Mouse (Mus musculus) heart, embryonic 16.5 days (tissue): Measurements from ENCODE around the gene Zfand3. TPM values are rescaled to one million over a fixed set of nuclear protein-coding genes. Genes with fewer than 3 reads are reported as not detected.

ENCODE experiments used
- ATAC-seq: fragments of 200-750 bp; cut with Nextera tagmentation; replicated peaks from 2 replicates; pipeline ENCODE4 v1.8.0; 2017; ENCODE audit warnings: moderate number of reproducible peaks; ENCODE audit not compliant: insufficient read depth, low FRiP score; ENCODE audit errors: extremely low read depth
- H3K27ac ChIP-seq: fragments of 300-500 bp; sonication (generic); 2 replicates; pipeline ENCODE4 v1.5.1; 2014; ENCODE audit warnings: mild to moderate bottlenecking, low read length, control low read depth, moderate library complexity
- H3K27me3 ChIP-seq: fragments of 300-500 bp; sonication (generic); 2 replicates; pipeline ENCODE4 v1.6.1; 2014; ENCODE audit warnings: low read length, mixed read lengths; ENCODE audit not compliant: control insufficient read depth, insufficient read depth
- H3K36me3 ChIP-seq: fragments of 300-500 bp; sonication (generic); 2 replicates; pipeline ENCODE4 v1.6.1; 2014; ENCODE audit not compliant: control insufficient read depth, insufficient read depth
- H3K4me1 ChIP-seq: fragments of 300-500 bp; sonication (generic); 2 replicates; pipeline ENCODE4 v1.6.1; 2014; ENCODE audit warnings: low read length, mixed read lengths; ENCODE audit not compliant: control insufficient read depth, insufficient read depth
- H3K4me2 ChIP-seq: fragments of 300-500 bp; sonication (generic); 2 replicates; pipeline ENCODE4 v1.6.1; 2014; ENCODE audit warnings: low read depth, mild to moderate bottlenecking, control low read depth, low read length
- H3K4me3 ChIP-seq: fragments of 300-500 bp; sonication (generic); 2 replicates; pipeline ENCODE4 v1.5.1; 2014; ENCODE audit warnings: mild to moderate bottlenecking, control low read depth, low read length
- H3K9ac ChIP-seq: fragments of 300-500 bp; sonication (generic); 2 replicates; pipeline ENCODE4 v1.6.1; 2014; ENCODE audit warnings: low read length, control low read depth
- H3K9me3 ChIP-seq: fragments of 300-500 bp; sonication (generic); replicated peaks from 2 replicates; pipeline ENCODE4 v1.6.1; 2016; ENCODE audit warnings: low read length; ENCODE audit not compliant: control insufficient read depth
- WGBS: fragments of 180-500 bp; shearing (Covaris S2); extraction: QIAGEN DNeasy Blood & Tissue Kit; methylation state at CpG from one replicate; pipeline ENCODE4 v1.1.7; 2014; 5-methylcytosine and 5-hydroxymethylcytosine counted together
- polyA plus RNA-seq: library from polyadenylated mRNA; unstranded; fragments of >200 nt; fragmentation: Nextera tagmentation; extraction: Ambion mirVana; gene quantifications from 2 replicates; pipeline ENCODE4 v1.2.1, GENCODE M21; 2015

Zfand3 gene
- polyA plus RNA-seq, 1 experiment from 2014 or later, result 55.8 TPM

DNA sequence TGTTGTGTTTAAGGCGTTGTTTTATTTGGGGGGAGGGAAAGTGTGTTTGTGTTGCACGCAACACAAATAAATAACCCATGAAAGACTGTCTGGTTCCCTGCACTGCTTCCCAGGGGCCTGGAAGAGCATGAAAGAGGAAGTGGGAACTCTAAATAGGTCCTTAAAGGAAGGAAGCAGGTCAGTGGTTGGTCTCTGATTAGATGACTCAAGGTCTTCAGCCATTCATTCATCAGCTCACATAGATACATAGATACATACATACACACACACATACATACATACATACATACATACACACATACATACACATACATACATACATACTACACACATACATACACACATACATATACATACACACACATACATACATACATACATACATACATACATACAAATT is 13.7 kb upstream of the Zfand3 start:
- H3K36me3 ChIP-seq, result no peaks in the 10 kb centered on the region
- no peaks in the 10 kb centered on the region for H3K9me3 ChIP-seq
- no peak for ATAC-seq
- H3K27me3 ChIP-seq, result no peaks in the 10 kb centered on the region
- no peak overlapping the region for H3K9ac ChIP-seq
- no peak overlapping the region for H3K4me3 ChIP-seq
- H3K27ac ChIP-seq, result no peak overlapping the region
- no peak overlapping the region for H3K4me2 ChIP-seq
- WGBS, result 82% methylated on average over 2 of the region's 2 CpGs
- no peaks in the 10 kb centered on the region for H3K4me1 ChIP-seq

DNA sequence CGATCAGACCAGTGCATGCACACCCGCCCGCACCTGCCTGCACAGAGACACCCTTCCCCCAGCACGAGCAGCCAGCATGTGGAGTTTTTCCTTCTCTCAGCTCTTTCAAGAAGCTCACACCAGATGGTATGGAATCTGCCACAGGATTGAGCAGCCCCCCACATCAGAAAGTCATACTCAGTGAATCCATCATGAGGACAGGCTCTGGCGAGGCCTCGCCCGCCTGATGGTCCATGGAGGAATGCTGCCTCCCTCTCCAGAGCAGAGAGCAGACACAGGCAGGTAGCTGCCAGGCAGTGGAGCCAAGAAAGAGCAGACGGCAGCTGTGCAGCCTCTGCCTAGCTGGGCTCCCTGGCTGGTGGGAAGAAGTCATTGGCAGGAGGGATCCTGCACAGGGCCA is 11.0 kb upstream of the Zfand3 start:
- H3K27ac ChIP-seq, result no peak overlapping the region
- H3K9me3 ChIP-seq, result no peaks in the 10 kb centered on the region
- no peaks in the 10 kb centered on the region for H3K36me3 ChIP-seq
- no peak overlapping the region for H3K9ac ChIP-seq
- no peak overlapping the region for H3K4me3 ChIP-seq
- no peaks in the 10 kb centered on the region for H3K4me1 ChIP-seq
- 74% methylated on average over 8 of the region's 8 CpGs for WGBS
- no peaks in the 10 kb centered on the region for H3K27me3 ChIP-seq
- no peak overlapping the region for H3K4me2 ChIP-seq
- no peak for ATAC-seq

DNA sequence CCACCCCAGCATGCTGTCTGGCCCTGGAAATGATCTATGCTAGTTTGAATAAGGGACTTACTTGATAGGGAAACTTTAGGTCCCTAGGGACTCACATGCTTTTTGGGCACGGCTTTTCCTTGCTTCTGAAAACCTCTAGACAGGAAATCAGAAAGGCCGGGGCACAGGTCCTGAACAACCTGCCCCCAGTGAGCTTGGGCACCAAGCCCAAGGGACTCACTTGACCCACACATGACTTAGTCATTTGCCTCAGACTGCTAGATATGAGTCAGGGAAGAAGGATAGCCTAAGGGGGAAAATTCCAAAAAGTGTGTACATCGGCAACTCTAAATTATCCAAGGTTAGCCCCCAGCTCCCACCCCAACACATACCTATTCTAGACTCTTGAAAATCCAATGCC is 10.5 kb upstream of the Zfand3 start:
- H3K4me2 ChIP-seq, result no peak overlapping the region
- no peak overlapping the region for H3K9ac ChIP-seq
- H3K9me3 ChIP-seq, result no peaks in the 10 kb centered on the region
- WGBS, result 70% methylated on average over 3 of the region's 3 CpGs
- no peak overlapping the region for H3K4me3 ChIP-seq
- H3K27ac ChIP-seq, result no peak overlapping the region
- H3K36me3 ChIP-seq, result no peaks in the 10 kb centered on the region
- no peak for ATAC-seq
- 0 out of 2 replicates have a peak, but pooled peaks cover 2% of the 10 kb centered on the region for H3K27me3 ChIP-seq
- H3K4me1 ChIP-seq, result no peaks in the 10 kb centered on the region

DNA sequence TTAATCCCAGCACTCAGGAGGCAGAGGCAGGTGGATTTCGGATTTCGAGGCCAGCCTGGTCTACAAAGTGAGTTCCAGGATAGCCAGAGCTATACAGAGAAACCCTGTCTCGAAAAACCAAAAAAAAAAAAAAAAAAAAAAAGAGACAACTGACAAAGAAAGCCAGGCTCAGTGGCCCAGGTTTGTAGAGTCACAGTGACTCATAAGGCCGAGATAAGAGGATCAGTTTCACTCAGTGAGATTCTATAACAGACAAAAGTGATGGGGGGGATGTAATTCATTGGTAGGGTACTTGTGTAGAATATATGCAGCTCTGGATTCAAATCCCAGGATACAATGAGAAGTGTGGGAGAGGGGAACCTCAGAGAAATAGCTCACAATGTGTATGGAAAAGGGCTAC is 10.1 kb upstream of the Zfand3 start:
- H3K9ac ChIP-seq, result no peak overlapping the region
- H3K9me3 ChIP-seq, result no peaks in the 10 kb centered on the region
- H3K4me1 ChIP-seq, result no peaks in the 10 kb centered on the region
- no peaks in the 10 kb centered on the region for H3K36me3 ChIP-seq
- no peak for ATAC-seq
- H3K4me2 ChIP-seq, result no peak overlapping the region
- H3K27me3 ChIP-seq, result 0 out of 2 replicates have a peak, but pooled peaks cover 2% of the 10 kb centered on the region
- WGBS, result 79% methylated on average over 3 of the region's 4 CpGs
- H3K27ac ChIP-seq, result no peak overlapping the region
- H3K4me3 ChIP-seq, result no peak overlapping the region

DNA sequence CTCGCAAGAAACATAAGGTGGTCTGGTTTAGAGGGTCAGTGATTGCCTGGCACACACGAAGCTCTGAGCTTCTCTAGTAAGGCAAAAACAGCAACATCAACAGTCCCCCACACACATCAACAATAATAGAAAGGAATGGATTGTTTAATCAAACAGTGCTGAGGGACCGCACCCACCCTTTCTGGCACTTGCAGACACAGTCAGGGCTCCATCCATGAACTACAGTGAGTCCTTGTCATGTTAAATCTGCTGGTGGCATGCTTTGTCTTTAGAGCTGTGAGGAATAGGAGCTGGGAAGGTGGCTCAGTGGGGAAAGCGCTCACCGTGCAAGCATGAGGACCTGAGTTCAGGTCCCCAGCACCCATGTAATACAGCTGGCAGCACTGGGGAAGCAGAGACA is 8.5 kb upstream of the Zfand3 start:
- Histone ChIP-seq H3K27ac (no peak overlapping the region), H3K36me3 (no peaks in the 10 kb centered on the region), H3K4me3 (no peak overlapping the region), H3K9ac (no peak overlapping the region), H3K9me3 (no peaks in the 10 kb centered on the region), H3K4me2 (no peak overlapping the region), H3K27me3 (0 out of 2 replicates have a peak, but pooled peaks cover 2% of the 10 kb centered on the region), H3K4me1 (no peaks in the 10 kb centered on the region)
- no peak for ATAC-seq
- WGBS, result 84% methylated on average over 5 of the region's 5 CpGs

DNA sequence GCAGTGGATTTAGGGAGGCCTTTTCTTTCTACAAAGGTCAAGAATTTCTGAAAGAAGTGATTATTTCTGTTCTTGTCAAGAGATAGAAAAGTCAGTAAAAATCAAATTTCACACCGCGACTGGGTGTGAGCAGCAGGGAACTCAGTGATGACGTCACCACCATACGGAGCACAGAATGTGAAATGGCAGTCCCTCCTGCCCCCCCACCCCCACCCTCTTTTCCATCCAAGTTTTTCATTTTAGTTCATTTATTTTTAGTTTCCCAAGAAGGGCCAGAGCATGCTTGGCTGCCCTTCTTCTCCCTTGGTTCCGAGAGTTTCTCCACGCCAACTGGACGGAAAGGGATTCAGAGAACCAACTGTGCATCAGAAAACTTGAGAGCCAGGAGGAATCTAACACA is 6.8 kb upstream of the Zfand3 start:
- no peak overlapping the region for H3K27ac ChIP-seq
- H3K9me3 ChIP-seq, result no peaks in the 10 kb centered on the region
- no peak overlapping the region for H3K4me2 ChIP-seq
- no peaks in the 10 kb centered on the region for H3K4me1 ChIP-seq
- 75% methylated on average over 7 of the region's 7 CpGs for WGBS
- ATAC-seq, result no peak
- no peak overlapping the region for H3K9ac ChIP-seq
- no peak overlapping the region for H3K4me3 ChIP-seq
- H3K27me3 ChIP-seq, result 0 out of 2 replicates have a peak, but pooled peaks cover 2% of the 10 kb centered on the region
- no peaks in the 10 kb centered on the region for H3K36me3 ChIP-seq

DNA sequence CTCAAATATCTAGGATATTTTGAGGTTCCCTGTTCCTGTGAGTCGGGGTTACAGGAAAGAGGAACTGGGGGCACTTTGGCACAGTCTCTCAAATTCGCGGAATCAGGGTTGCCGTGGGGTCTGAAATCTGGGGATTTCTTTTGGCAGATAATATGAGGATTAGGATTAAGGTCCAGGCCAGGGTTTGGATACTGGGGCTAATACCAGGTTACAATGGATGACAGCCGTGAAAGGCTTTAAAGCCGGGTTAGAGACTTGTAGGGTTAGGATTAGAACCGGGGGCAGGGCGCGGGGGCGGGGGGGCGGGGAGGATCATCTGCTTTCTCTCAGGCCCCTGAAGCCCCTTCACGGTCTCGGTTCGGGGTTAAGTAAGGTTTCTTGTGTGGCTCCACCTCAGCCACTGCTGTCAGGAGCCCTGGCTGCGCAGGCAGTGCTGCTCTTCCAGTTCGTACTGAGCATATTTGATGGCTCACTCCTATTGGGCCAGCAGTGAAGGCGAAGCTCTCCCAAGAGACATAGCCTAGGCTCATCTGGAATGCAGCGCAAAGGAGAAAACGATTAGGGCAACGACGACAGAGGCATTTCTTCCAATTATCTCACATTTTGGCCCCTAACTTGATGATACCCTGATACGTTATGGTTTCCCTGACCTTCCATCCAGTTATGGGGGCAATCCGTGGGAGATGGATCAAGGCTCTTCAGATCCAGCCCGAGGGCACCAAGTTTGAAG is 5.8 kb upstream of the Zfand3 start:
- no peak for ATAC-seq
- H3K36me3 ChIP-seq, result no peaks in the 10 kb centered on the region
- H3K27ac ChIP-seq, result no peak overlapping the region
- H3K4me3 ChIP-seq, result no peak overlapping the region
- 0 out of 2 replicates have a peak, but pooled peaks cover 2% of the 10 kb centered on the region for H3K27me3 ChIP-seq
- H3K9me3 ChIP-seq, result no peaks in the 10 kb centered on the region
- peaks cover 6% of the 10 kb centered on the region; the same call in 1 of the 2 replicates for H3K4me1 ChIP-seq
- H3K9ac ChIP-seq, result no peak overlapping the region
- 75% methylated on average over 24 of the region's 24 CpGs for WGBS
- no peak overlapping the region for H3K4me2 ChIP-seq

DNA sequence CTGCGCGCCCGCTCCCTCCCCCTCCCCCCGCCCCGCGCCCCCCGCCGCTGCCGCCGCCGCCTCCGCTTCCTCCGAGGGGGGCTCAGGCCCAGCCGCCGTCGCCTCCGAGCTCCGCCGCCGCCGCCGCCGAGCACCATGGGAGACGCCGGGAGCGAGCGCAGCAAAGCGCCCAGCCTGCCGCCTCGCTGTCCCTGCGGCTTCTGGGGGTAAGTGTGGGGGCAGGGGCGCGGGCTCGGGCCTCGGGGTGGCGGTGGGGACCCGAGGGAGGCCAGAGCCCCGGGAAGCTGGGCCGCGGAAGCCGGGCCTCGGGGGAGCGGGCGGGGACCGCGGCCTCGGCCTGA is 540 bp downstream of the Zfand3 start:
- ATAC-seq, result no peak
- H3K9ac ChIP-seq, result peak overlapping the region; percentile 92
- peak overlapping the region; percentile 77 for H3K4me3 ChIP-seq
- 2% methylated on average over 35 of the region's 47 CpGs for WGBS
- peak overlapping the region; percentile 100 for H3K27ac ChIP-seq
- H3K36me3 ChIP-seq, result no peaks in the 10 kb centered on the region
- H3K4me1 ChIP-seq, result peaks cover 37% of the 10 kb centered on the region
- no peaks in the 10 kb centered on the region for H3K9me3 ChIP-seq
- H3K27me3 ChIP-seq, result no peaks in the 10 kb centered on the region
- H3K4me2 ChIP-seq, result peak overlapping the region; percentile 64

DNA sequence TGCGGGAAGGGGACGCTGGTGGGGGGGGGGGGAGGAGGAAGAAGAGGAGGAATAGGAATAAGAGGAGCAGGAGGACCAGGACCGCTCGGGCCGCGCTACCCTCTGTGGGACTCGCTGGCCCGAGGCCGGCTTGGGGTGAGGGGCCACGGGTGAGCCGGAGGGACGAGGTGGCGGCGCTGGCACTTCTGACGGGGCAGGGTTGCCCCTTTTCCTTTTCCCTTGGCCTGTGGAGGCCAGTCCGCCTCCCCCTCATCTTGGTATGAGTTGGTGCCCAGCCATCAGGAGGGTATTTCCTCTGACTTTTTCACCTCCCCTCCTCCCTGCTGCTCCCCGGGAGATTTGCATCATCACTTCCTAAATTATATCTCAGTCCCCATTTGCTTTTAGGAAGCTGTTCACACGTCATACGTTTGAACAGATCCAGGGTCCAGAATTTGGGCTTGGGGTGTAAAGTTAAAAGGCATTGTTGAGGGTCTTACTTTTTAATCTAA is 963 bp downstream of the Zfand3 start:
- H3K9ac ChIP-seq, result peak overlapping the region; percentile 92
- peak; percentile 14 for ATAC-seq
- H3K4me1 ChIP-seq, result peaks cover 39% of the 10 kb centered on the region
- no peaks in the 10 kb centered on the region for H3K27me3 ChIP-seq
- WGBS, result 1% methylated on average over 17 of the region's 19 CpGs
- H3K27ac ChIP-seq, result peak overlapping the region; percentile 100
- H3K4me2 ChIP-seq, result peak overlapping the region; percentile 64
- H3K9me3 ChIP-seq, result no peaks in the 10 kb centered on the region
- H3K4me3 ChIP-seq, result peak overlapping the region; percentile 77
- H3K36me3 ChIP-seq, result no peaks in the 10 kb centered on the region
